Mouse (Mus musculus) cerebellum, adult 2 months (tissue): ENCODE data around the gene Krtcap3. TPM values are rescaled to one million over a fixed set of nuclear protein-coding genes. Genes with fewer than 3 reads are reported as not detected.

Source experiments
- DNase-seq, 2 experiments: peaks; one replicate each; pipeline ENCODE4 v3.0.0; 2021
- H3K27ac ChIP-seq: fragments of 200-500 bp; 2 replicates; pipeline ENCODE4 v1.5.1; 2012; ENCODE audit warnings: low read length, control low read depth, inconsistent platforms; ENCODE audit not compliant: insufficient read depth
- H3K27me3 ChIP-seq: fragments of 200-500 bp; 2 replicates; pipeline ENCODE4 v1.6.1; 2012; ENCODE audit warnings: inconsistent platforms, mild to moderate bottlenecking, low read length, moderate library complexity; ENCODE audit not compliant: control insufficient read depth, insufficient read depth
- H3K4me1 ChIP-seq: fragments of 200-500 bp; 2 replicates; pipeline ENCODE4 v1.6.1; 2011; ENCODE audit warnings: low read length; ENCODE audit not compliant: control insufficient read depth, insufficient read depth
- H3K4me3 ChIP-seq: fragments of 200-500 bp; replicated peaks from 2 replicates; pipeline ENCODE3; 2011; ENCODE audit warnings: mild to moderate bottlenecking, low read depth, low read length, control low read depth; ENCODE audit not compliant: insufficient read depth
- CTCF ChIP-seq: fragments of 200-500 bp; IDR thresholded peaks from 2 replicates; pipeline ENCODE4 v1.5.1; 2011; ENCODE audit warnings: low read depth, mild to moderate bottlenecking, control low read depth, low read length, moderate library complexity, borderline replicate concordance; ENCODE audit not compliant: insufficient read depth
- POLR2A ChIP-seq: fragments of 200-500 bp; IDR thresholded peaks from 2 replicates; pipeline ENCODE4 v1.6.1; 2011; ENCODE audit warnings: low read length, control low read depth, borderline replicate concordance; ENCODE audit not compliant: insufficient read depth
- WGBS: fragments of 180-500 bp; shearing (Covaris S2); methylation state at CpG from one replicate; pipeline ENCODE4 v1.1.7; 2018; 5-methylcytosine and 5-hydroxymethylcytosine counted together
- polyA plus RNA-seq: library from polyadenylated mRNA; depleted of rRNA; stranded (reverse); fragments of >200 nt; gene quantifications from 2 replicates; pipeline ENCODE4 v1.2.3, GENCODE M21; 2012; rRNA removed

The Krtcap3 gene
- polyA plus RNA-seq, 1 experiment: 4.3 TPM

DNA sequence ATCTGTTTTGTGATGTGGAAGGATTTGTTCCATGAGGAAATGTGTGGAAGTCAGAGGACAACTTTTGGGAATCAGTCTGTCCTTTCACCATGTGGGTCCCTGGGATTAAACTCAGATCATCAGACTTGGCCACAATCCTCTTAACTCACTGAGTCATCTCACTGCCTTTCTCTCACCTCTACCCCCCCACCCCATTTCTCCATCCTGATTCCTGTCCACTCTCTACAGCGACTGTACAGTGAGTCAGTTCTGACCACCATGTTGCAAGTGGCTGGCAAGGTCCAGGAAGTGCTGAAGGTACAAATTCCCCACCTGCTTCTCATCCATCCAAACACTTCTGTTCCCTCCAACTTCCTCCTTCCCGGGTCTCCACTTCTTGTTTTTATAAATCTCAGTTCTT, 47.0 kb downstream of the Krtcap3 start:
- no peak overlapping the region for H3K27ac ChIP-seq
- DNase-seq: no peak
- 72% methylated on average over 2 of the region's 2 CpGs for WGBS
- H3K4me3 ChIP-seq: no peak overlapping the region
- TF ChIP-seq CTCF (no peak), POLR2A (no peak)
- no peaks in the 10 kb centered on the region for H3K27me3 ChIP-seq
- H3K4me1 ChIP-seq: peaks cover 5% of the 10 kb centered on the region; the same call in 1 of the 2 replicates

DNA sequence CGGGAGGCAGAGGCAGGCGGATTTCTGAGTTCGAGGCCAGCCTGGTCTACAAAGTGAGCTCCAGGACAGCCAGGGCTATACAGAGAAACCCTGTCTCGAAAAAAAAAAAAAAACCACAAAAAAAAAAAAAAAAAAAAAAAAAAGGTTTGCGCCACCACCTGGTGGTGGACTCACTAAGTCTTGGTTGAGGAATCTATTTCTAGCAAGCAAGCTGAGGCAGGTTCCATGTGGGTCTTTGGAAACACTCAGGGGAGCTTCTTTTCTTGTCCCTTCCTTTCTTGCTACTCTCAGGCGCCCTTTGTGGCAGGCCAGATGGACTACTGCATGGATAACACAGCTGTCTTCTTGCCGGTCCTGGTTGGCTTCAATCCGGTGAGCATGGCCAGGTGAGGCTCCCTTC, 50.4 kb downstream of the Krtcap3 start:
- H3K27me3 ChIP-seq: no peaks in the 10 kb centered on the region
- 62% methylated on average over 8 of the region's 8 CpGs for WGBS

More for the DNA sequence above, 50.4 kb downstream of the Krtcap3 start:
- H3K27ac ChIP-seq: no peak overlapping the region
- H3K4me1 ChIP-seq: no peaks in the 10 kb centered on the region
- no peak for DNase-seq
- no peak overlapping the region for H3K4me3 ChIP-seq
- no peak for TF ChIP-seq POLR2A
- no peak for TF ChIP-seq CTCF

Other genes with a start within 250 kb of the Krtcap3 start
- gene Atraid, start 203.4 kb upstream of the Krtcap3 start, polyA plus RNA-seq: 170 and 175 TPM in 2 replicates
- 45.1 and 49.6 TPM in 2 replicates for gene Slc5a6, start 202.8 kb upstream of the Krtcap3 start, polyA plus RNA-seq
- 21.7 and 23.4 TPM in 2 replicates for gene Cad, start 196.9 kb upstream of the Krtcap3 start, polyA plus RNA-seq
- not detected in 2 replicates for gene Dnajc5g, start 145.4 kb upstream of the Krtcap3 start, polyA plus RNA-seq
- 19.7 and 23.5 TPM in 2 replicates for gene Slc30a3, start 143.5 kb upstream of the Krtcap3 start, polyA plus RNA-seq
- not detected in 2 replicates for gene Trim54, start 135.0 kb upstream of the Krtcap3 start, polyA plus RNA-seq
- 1.2 TPM in 1 of 2 replicates, not detected in the other for gene Ucn, start 112.9 kb upstream of the Krtcap3 start, polyA plus RNA-seq
- gene Mpv17, start 97.4 kb upstream of the Krtcap3 start, polyA plus RNA-seq: 91.1 and 91.7 TPM in 2 replicates
- gene Gm29609, start 71.8 kb upstream of the Krtcap3 start, polyA plus RNA-seq: 3.9 and 4.1 TPM in 2 replicates
- 94.6 and 100 TPM in 2 replicates for gene Gtf3c2, start 71.5 kb upstream of the Krtcap3 start, polyA plus RNA-seq
- 124 and 125 TPM in 2 replicates for gene Snx17, start 58.5 kb upstream of the Krtcap3 start, polyA plus RNA-seq
- gene Eif2b4, start 58.3 kb upstream of the Krtcap3 start, polyA plus RNA-seq: 87.1 and 93.7 TPM in 2 replicates
- gene Zfp513, start 49.4 kb upstream of the Krtcap3 start, polyA plus RNA-seq: 44.5 and 45.4 TPM in 2 replicates
- gene Ppm1g, start 31.0 kb upstream of the Krtcap3 start, polyA plus RNA-seq: 83.9 and 84.1 TPM in 2 replicates
- gene Nrbp1, start 10.8 kb upstream of the Krtcap3 start, polyA plus RNA-seq: 143 and 148 TPM in 2 replicates
- 0.48 TPM in 1 of 2 replicates, not detected in the other for gene Gm9970, start 10.5 kb upstream of the Krtcap3 start, polyA plus RNA-seq
- gene Ift172, start 39.4 kb downstream of the Krtcap3 start, polyA plus RNA-seq: 69.3 and 75.3 TPM in 2 replicates
- gene Fndc4, start 44.4 kb downstream of the Krtcap3 start, polyA plus RNA-seq: 184 and 190 TPM in 2 replicates
- 1.2 and 1.4 TPM in 2 replicates for gene Gckr, start 45.8 kb downstream of the Krtcap3 start, polyA plus RNA-seq
- 46.1 and 46.3 TPM in 2 replicates for gene Zfp512, start 200.7 kb downstream of the Krtcap3 start, polyA plus RNA-seq
- not detected in 2 replicates for gene 4930548H24Rik, start 234.0 kb downstream of the Krtcap3 start, polyA plus RNA-seq
- 24.8 and 26.7 TPM in 2 replicates for gene Gpn1, start 243.1 kb downstream of the Krtcap3 start, polyA plus RNA-seq